Mouse (Mus musculus) layer of hippocampus, postnatal 25 days (tissue): ENCODE results near the gene Mfng. TPM values are rescaled to one million over a fixed set of nuclear protein-coding genes. Genes with fewer than 3 reads are reported as not detected.
A peak's percentile ranks its signal among the peaks of the same experiment; 100 is the strongest.

ENCODE experiments used
- DNase-seq, 2 experiments: peaks; one replicate each; pipeline ENCODE4 v3.0.0; 2022; ENCODE audit warnings: mixed read lengths in 2 of 2, low spot score in 1 of 2; ENCODE audit errors: extremely low spot score in 1 of 2
- total RNA-seq, 2 experiments: library from RNA; stranded (reverse); gene quantifications; 2 replicates each; pipeline ENCODE4 v1.2.3; 2021

The Mfng gene
- total RNA-seq, 2 experiments from 2014 or later = 5.5 to 6.6 TPM

DNA sequence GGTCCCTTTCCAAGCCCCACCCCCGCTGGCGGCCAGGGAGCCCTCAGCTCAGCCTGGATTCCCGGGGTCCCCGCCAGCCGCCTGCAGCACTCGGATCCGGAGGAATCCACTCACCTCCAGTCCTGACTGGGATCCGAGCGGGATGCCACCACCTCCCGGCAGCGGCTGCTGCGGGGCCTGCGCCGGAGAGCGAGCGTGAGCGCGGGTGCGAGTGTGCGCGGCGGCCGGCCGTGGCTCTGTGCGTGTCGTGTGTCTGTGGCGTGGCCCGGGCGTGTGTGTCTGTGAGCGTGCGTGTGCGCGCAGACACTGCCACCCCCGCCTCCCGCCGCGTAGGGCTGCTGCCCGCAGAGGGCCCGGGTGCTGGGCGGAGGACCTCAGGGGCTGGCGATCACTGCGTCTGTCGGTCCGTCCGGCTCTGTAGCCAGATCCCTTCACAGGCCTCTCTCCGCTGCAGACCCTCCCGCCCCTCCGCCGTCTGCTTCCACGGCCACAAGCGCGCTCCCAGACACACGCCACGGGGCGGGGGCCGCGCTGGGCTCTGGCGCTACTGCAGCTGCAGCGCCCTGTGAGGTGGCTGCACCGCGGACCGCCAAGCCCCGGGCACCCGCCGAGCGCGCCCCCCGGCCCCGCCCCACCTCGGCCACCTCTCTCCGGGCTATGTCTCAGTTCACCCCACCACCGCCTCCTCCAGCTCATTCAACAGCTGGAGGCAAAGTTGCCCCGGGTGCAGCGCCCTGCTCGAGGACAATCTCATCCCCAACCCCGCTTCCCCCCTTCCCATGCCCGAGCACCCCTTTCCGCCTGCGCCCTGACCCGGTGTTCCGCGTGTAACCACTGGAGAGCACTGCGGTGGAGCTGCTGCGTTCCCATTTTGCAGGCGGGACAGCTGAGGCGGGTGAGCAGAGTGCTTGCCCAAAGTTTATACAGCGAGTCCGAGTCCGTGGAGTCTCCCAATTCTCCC is 54.7 kb downstream of the Mfng start, which contains the start of gene Elfn2:
TSS of gene Elfn2 (minus strand) at position 482 of the 961 bp plus-strand sequence.
- peak in 1 of 2 experiments; percentile 49 for DNase-seq

DNA sequence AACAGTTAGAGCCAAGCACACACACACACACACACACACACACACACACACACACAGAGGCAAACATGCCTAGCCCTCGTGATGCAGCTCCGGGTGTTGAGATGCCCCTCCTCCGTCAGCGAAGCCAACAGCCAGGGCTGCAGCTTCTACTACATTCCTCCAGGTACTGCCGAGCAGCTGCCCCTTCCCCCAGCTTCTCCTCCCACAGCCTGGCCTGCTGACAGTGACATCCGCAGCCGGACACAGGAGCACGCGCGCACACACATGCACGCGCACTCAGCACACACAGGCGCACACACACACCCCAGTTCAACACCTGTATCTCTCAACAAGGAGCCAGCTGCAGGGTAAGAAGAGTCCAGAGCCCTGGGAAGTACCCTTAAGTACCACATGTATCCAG is 56.3 kb downstream of the Mfng start:
- DNase-seq = no peak

DNA sequence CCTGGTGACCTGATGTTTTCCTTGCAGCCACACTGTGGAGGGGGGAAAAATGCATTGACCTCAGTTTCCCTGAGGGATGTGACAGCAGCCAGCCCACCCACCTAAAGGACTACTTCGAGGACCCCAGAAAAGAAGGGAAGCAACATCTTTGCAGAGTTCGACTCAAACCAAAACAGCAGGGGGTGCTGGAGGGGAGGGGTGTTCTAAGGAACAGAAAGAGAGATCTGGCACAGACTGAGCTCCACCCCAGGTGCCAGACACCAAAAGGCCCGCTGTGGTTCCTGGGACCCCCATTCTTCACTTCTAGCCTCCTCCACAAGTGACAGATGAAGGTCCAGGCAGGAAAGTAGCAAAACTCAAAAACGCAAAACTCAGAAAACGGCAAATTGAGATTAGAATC is 57.4 kb downstream of the Mfng start:
- no peak for DNase-seq

DNA sequence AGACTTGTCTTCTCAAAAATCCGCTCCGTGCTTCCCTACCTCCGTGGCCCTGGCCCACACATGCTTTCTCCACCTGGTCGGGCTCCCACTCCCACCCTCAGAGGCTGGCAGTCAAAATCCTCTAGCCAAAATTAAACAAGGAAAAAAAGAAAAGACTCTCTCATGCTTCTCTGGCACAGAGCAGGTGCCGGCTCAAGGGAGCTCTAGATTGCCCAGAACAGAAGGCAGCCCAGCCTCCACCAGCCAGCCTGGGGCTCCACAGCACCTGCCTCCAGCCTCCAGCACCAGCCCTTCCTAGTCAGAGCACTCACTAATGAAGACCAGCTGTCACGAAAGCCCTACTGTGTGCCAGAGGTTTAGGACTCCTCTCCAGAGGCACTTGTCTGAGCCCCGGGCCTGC is 59.5 kb downstream of the Mfng start:
- no peak for DNase-seq

DNA sequence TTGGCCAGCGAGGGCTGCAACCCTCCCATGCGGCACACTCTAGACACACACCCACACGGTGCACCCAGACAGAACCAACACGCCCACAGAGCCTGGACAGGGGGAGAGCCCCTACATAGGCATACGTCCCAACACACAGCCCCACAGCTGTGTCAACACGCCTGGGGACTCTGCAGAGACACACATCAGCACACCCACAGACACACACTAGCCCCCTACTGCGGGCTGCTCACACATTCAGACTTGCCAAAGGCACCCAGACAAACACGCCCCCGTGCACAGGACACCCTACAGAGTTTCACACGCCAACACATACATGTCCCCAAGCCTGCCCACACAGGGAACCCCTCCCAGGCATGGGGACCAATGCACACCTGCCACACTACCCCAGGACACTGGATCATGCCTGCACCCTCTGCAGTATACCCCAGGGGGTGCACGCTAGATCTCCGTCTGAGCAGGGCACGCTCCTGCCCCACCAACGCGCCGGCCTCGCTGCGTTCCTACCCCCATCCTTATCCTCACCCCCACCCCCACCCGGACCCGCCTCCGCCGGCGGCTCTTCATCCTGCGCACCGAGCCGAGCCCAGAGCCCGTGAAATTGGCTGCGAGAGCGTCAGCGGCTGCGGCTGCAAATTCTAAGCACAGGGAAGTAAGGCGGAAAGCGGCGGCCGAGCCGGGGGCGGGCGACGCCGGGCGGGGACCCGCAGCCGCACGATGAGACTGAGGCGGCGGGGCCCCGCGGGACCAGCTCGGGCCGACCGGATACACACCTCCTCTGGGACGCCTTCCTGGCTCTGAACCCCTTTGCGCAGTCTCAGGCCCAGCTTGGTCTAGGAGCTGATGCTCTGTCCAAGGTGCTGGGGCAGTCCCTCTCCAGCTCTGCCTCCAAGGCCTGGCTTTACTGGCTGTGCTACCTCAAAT is 60.7 kb downstream of the Mfng start:
- no peak for DNase-seq

DNA sequence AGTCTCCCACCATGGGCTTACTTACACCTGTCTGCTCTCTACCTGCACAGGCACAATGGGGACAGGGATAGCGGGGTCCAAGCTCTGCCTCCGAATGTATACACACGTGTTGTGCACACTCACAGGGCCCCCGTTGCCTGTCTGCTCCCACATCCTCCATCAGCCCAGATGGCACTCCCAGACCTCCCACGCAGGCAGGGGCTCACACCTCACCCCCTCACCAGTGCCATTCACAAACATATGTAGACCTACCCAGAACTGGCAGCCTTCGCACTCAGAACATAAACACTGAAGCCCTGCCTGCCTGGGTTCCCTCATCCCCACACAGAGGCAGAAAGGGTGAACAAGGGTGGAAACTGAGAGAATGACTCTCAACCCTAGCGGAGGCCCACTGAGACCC is 61.3 kb downstream of the Mfng start:
- peak in 1 of 2 experiments; percentile 51 for DNase-seq

DNA sequence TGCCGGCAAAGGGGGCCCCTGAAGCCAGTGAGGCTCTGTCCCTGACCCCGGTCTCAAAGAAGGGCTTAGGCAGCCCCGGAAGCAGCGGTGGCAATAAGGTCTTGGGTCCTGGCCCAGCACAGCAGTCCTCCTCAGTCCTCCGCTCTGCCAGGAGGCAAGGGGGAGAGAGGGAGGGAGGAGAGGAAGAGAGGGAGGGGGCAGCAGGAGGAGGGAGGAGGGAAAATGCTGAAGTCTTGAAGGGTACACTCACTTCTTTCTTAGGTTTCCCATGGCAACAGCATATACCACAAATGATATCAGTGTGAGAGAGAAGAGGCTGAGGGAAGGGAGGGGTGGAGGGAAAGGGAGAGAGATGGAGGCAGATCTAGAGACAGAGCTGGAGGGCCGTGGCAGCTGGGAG is 62.6 kb downstream of the Mfng start:
- DNase-seq = no peak

DNA sequence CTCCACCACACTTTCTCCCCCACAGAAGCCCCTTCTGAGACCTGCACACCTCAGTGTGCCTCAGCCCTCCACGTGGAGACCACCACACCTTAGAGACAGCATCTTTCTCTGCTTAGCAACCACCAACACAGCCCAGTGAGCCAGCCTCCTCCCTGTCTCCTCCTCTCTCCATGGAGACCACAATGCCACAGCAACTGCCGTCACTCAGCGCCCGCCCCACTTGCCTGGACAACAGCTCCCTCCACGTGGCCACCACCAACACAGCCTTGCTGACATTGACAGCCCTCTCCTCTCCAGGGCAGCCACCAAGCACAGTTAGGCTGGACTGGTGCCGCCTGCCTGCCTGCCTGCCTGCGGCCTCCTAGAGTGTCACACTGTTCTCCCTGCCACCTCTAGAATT is 63.5 kb downstream of the Mfng start:
- DNase-seq = peak in 1 of 2 experiments; percentile 58

DNA sequence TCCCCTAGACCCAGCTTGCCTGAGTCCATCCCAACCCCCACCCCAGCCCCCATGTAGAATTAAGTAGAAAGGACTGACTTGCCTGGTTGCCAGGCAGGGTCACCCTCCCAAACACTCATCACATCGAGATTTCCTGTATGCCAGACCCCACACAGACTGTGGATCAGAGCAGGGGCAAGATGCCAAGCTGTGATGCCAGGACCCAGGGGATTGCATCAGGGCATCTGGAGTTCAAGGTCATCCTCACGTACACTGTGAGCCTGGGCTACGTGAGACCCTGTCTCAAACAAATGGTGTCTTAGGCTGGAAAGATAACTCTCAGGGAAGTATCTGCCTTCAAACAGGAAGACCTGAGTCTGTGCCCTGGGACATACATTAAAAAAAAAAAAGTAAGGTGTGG is 66.6 kb downstream of the Mfng start:
- no peak for DNase-seq

Other genes with a start within 250 kb of the Mfng start
- 1 to 10 TPM; 5.3 to 5.6 TPM for gene C1qtnf6, start 242.1 kb downstream of the Mfng start, total RNA-seq
- 10 to 100 TPM; 22.9 to 27.2 TPM for gene Sstr3, start 228.8 kb downstream of the Mfng start, total RNA-seq
- 1 to 10 TPM; 1.6 to 1.9 TPM for gene Rac2, start 200.7 kb downstream of the Mfng start, total RNA-seq
- 10 to 100 TPM; 18.9 to 24.7 TPM for gene Cyth4, start 176.4 kb downstream of the Mfng start, total RNA-seq
- 100 to 1,000 TPM; 175 to 188 TPM for gene Elfn2, start 54.7 kb downstream of the Mfng start, total RNA-seq
- 1 to 10 TPM; 5.0 to 5.5 TPM for gene Card10, start 29.6 kb upstream of the Mfng start, total RNA-seq
- 10 to 100 TPM; 14.2 to 14.9 TPM for gene Cdc42ep1, start 69.1 kb upstream of the Mfng start, total RNA-seq
- not detected for gene Lgals2, start 82.1 kb upstream of the Mfng start, total RNA-seq
- gene Gga1, start 103.7 kb upstream of the Mfng start, total RNA-seq = 10 to 100 TPM; 57.1 to 59.0 TPM
- not detected for gene Gm49510, start 126.2 kb upstream of the Mfng start, total RNA-seq
- gene Sh3bp1, start 126.3 kb upstream of the Mfng start, total RNA-seq = 10 to 100 TPM; 24.3 to 25.3 TPM
- gene Pdxp, start 140.4 kb upstream of the Mfng start, total RNA-seq = 100 to 1,000 TPM; 161 to 187 TPM
- gene Lgals1, start 153.2 kb upstream of the Mfng start, total RNA-seq = 10 to 100 TPM; 15.0 to 18.0 TPM
- 10 to 100 TPM; 37.4 to 37.6 TPM for gene Nol12, start 161.5 kb upstream of the Mfng start, total RNA-seq
- gene Triobp, start 174.2 kb upstream of the Mfng start, total RNA-seq = 10 to 100 TPM; 14.0 to 16.0 TPM